Mouse (Mus musculus) MEL (cell line): ENCODE data around the gene Arl15. TPM values are rescaled to one million over a fixed set of nuclear protein-coding genes. Genes with fewer than 3 reads are reported as not detected.

Source experiments
- DNase-seq: peaks from one replicate; pipeline ENCODE4 v3.0.0; 2011; ENCODE audit warnings: low read depth, low spot score
- H3K27ac ChIP-seq: 2 replicates; pipeline ENCODE4 v1.5.1; 2012; ENCODE audit warnings: low read depth, mild to moderate bottlenecking, control low read depth, low read length, moderate library complexity; ENCODE audit not compliant: control insufficient read depth
- H3K27me3 ChIP-seq, 2 experiments: fragments of 150-350 bp in 1 of 2; sonication (generic) in 1 of 2; 2 replicates each; pipeline ENCODE4 v1.6.1; 2012; ENCODE audit warnings: low read length in 2 of 2, mild to moderate bottlenecking in 2 of 2, improper control_type of control experiment in 1 of 2, moderate library complexity in 1 of 2; ENCODE audit not compliant: insufficient read depth in 2 of 2, control insufficient read depth in 1 of 2
- H3K36me3 ChIP-seq, 2 experiments: 2 replicates each; pipeline ENCODE4 v1.6.1; 2012 to 2014; ENCODE audit warnings: low read length in 2 of 2, improper control_type of control experiment in 1 of 2, inconsistent platforms in 1 of 2, mild to moderate bottlenecking in 1 of 2; ENCODE audit not compliant: insufficient read depth in 2 of 2, control insufficient read depth in 1 of 2
- H3K4me1 ChIP-seq, 2 experiments: fragments of 150-350 bp in 1 of 2; sonication (generic) in 1 of 2; 2 replicates each; pipeline ENCODE4 v1.6.1; 2012; ENCODE audit warnings: low read length in 2 of 2, improper control_type of control experiment in 1 of 2, mild to moderate bottlenecking in 1 of 2; ENCODE audit not compliant: insufficient read depth in 2 of 2, control insufficient read depth in 1 of 2
- H3K4me3 ChIP-seq, 2 experiments: fragments of 150-350 bp in 1 of 2; sonication (generic) in 1 of 2; 2 replicates each; pipeline ENCODE4 v1.5.1; 2012; ENCODE audit warnings: low read depth in 2 of 2, low read length in 2 of 2, mild to moderate bottlenecking in 2 of 2, moderate library complexity in 2 of 2, control low read depth in 1 of 2, improper control_type of control experiment in 1 of 2; ENCODE audit not compliant: control insufficient read depth in 1 of 2, insufficient read depth in 1 of 2
- H3K79me2 ChIP-seq: 2 replicates; pipeline ENCODE4 v1.6.1; 2012; ENCODE audit warnings: mild to moderate bottlenecking, low read length, moderate library complexity; ENCODE audit not compliant: control insufficient read depth, poor library complexity, insufficient read depth
- H3K9ac ChIP-seq: 2 replicates; pipeline ENCODE4 v1.6.1; 2012; ENCODE audit warnings: low read depth, mild to moderate bottlenecking, control low read depth, low read length, moderate library complexity; ENCODE audit not compliant: control insufficient read depth, poor library complexity, severe bottlenecking
- H3K9me3 ChIP-seq: fragments of 150-350 bp; sonication (generic); replicated peaks from 2 replicates; pipeline ENCODE4 v1.6.1; 2012; ENCODE audit warnings: mild to moderate bottlenecking, low read length, improper control_type of control experiment, moderate library complexity; ENCODE audit not compliant: insufficient read depth
- BHLHE40 ChIP-seq: IDR thresholded peaks from 2 replicates; pipeline ENCODE4 v1.6.1; 2012; ENCODE audit warnings: low read depth, mild to moderate bottlenecking, inconsistent platforms, low read length, improper control_type of control experiment, borderline replicate concordance
- E2F4 ChIP-seq: IDR thresholded peaks from 2 replicates; pipeline ENCODE4 v1.6.1; 2011; ENCODE audit warnings: low read depth, low read length, improper control_type of control experiment, borderline replicate concordance
- ELF1 ChIP-seq: IDR thresholded peaks from 2 replicates; pipeline ENCODE4 v1.6.1; 2014; ENCODE audit warnings: low read depth, mild to moderate bottlenecking, inconsistent platforms, low read length, improper control_type of control experiment, moderate library complexity
- JUND ChIP-seq: IDR thresholded peaks from 2 replicates; pipeline ENCODE4 v1.6.1; 2011; ENCODE audit warnings: low read depth, mild to moderate bottlenecking, improper control_type of control experiment, low read length
- MAFK ChIP-seq: IDR thresholded peaks from 2 replicates; pipeline ENCODE4 v1.6.1; 2011; ENCODE audit warnings: low read depth, mild to moderate bottlenecking, low read length, improper control_type of control experiment, borderline replicate concordance
- MAZ ChIP-seq: IDR thresholded peaks from 2 replicates; pipeline ENCODE4 v1.6.1; 2012; ENCODE audit warnings: low read depth, mild to moderate bottlenecking, inconsistent platforms, low read length, improper control_type of control experiment
- MXI1 ChIP-seq: IDR thresholded peaks from 2 replicates; pipeline ENCODE4 v1.6.1; 2011; ENCODE audit warnings: mild to moderate bottlenecking, low read depth, low read length, improper control_type of control experiment
- MYB ChIP-seq: IDR thresholded peaks from 2 replicates; pipeline ENCODE4 v1.6.1; 2011; ENCODE audit warnings: mild to moderate bottlenecking, low read depth, low read length, improper control_type of control experiment
- NRF1 ChIP-seq: IDR thresholded peaks from 2 replicates; pipeline ENCODE4 v1.6.1; 2014; ENCODE audit warnings: low read depth, mild to moderate bottlenecking, inconsistent platforms, low read length, improper control_type of control experiment, moderate library complexity; ENCODE audit not compliant: poor library complexity, insufficient read depth, severe bottlenecking
- RAD21 ChIP-seq: IDR thresholded peaks from 2 replicates; pipeline ENCODE4 v1.6.1; 2011; ENCODE audit warnings: mild to moderate bottlenecking, low read depth, low read length, improper control_type of control experiment
- RCOR1 ChIP-seq: IDR thresholded peaks from 2 replicates; pipeline ENCODE4 v1.6.1; 2012; ENCODE audit warnings: low read depth, mild to moderate bottlenecking, inconsistent platforms, low read length, improper control_type of control experiment
- SIN3A ChIP-seq: IDR thresholded peaks from 2 replicates; pipeline ENCODE4 v1.6.1; 2012; ENCODE audit warnings: low read length, improper control_type of control experiment, inconsistent platforms
- TAL1 ChIP-seq: IDR thresholded peaks from 2 replicates; pipeline ENCODE4 v1.6.1; 2012; ENCODE audit warnings: mild to moderate bottlenecking, inconsistent platforms, low read length, moderate library complexity, mixed read lengths
- UBTF ChIP-seq: IDR thresholded peaks from 2 replicates; pipeline ENCODE4 v1.6.1; 2012; ENCODE audit warnings: low read depth, mild to moderate bottlenecking, inconsistent platforms, low read length, improper control_type of control experiment, moderate library complexity, borderline replicate concordance; ENCODE audit not compliant: insufficient read depth
- USF1 ChIP-seq: IDR thresholded peaks from 2 replicates; pipeline ENCODE4 v1.6.1; 2014; ENCODE audit warnings: low read depth, mild to moderate bottlenecking, inconsistent platforms, low read length, improper control_type of control experiment, moderate library complexity
- USF2 ChIP-seq, 2 experiments: IDR thresholded peaks; 2 replicates each; pipeline ENCODE4 v1.6.1; 2011 to 2012; ENCODE audit warnings: improper control_type of control experiment in 2 of 2, low read length in 2 of 2, borderline replicate concordance in 1 of 2, inconsistent platforms in 1 of 2, low read depth in 1 of 2, mild to moderate bottlenecking in 1 of 2; ENCODE audit not compliant: insufficient read depth in 1 of 2
- ZC3H11A ChIP-seq: IDR thresholded peaks from 2 replicates; pipeline ENCODE4 v1.6.1; 2012; ENCODE audit warnings: low read depth, mild to moderate bottlenecking, inconsistent platforms, low read length, improper control_type of control experiment
- polyA plus RNA-seq, 2 experiments: library from polyadenylated mRNA; stranded (reverse) in 1 of 2; unstranded in 1 of 2; fragments of >175 nt in 1 of 2; fragments of >200 nt in 1 of 2; gene quantifications; 2 replicates each; pipeline versions ENCODE4 v1.2.1 to v1.2.4; 2012; ENCODE audit warnings: low replicate concordance in 2 of 2, low read depth in 1 of 2; ENCODE audit not compliant: insufficient read length in 2 of 2, insufficient read depth in 1 of 2, missing spikeins in 1 of 2
- total RNA-seq: library from RNA; depleted of rRNA; stranded (reverse); fragments of 300-350 nt; gene quantifications from 2 replicates; pipeline ENCODE4 v1.2.3, GENCODE M21; 2012

Gene Arl15
- total and polyA plus RNA-seq, 3 experiments = 3.6 to 5.8 TPM; not detected in 1

GRCm38 (mm10) chr13:114156689-114157088 lies 362.4 kb downstream of the Arl15 start:
- no peak overlapping the region for H3K9ac ChIP-seq
- no peaks in the 10 kb centered on the region for H3K36me3 ChIP-seq

DNA sequence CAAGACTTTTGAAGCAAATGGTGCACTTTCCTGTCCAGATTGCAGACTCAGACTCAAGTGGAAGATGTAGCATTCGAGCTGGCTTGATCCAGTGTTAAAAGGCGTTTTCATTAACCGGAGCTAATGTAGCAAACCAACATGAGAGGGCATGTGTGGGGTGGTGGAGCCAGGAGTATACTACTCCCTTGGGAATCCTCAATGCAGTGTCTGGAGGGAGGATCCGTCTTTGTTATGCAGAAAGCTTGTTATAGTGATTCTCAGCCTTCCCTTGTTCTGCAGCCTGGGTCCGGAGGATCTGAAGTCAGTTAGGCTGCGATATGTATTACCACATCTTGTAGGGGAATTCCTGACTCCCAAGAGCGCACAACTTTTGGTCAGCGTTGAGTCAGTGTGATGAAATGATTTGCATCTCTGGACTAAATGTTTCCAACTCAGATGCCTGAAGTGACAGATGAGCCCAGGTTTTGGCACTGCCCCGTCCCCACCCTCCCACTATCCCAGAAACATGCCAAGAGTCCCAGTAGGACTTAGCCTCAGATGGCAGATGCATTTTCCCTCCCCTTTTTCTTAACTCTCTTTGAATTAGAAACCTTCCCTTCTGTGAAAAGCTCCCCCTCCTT lies 363.9 kb downstream of the Arl15 start:
- no peaks in the 10 kb centered on the region for H3K27me3 ChIP-seq
- no peak overlapping the region for H3K9ac ChIP-seq
- no peaks in the 10 kb centered on the region for H3K36me3 ChIP-seq
- H3K27ac ChIP-seq = no peak overlapping the region
- H3K4me1 ChIP-seq = no peaks in the 10 kb centered on the region
- no peaks in the 10 kb centered on the region for H3K79me2 ChIP-seq
- H3K4me3 ChIP-seq = no peak overlapping the region
- DNase-seq = no peak
- H3K9me3 ChIP-seq = no peaks in the 10 kb centered on the region
- TF ChIP-seq SIN3A = no peak
- no peak for TF ChIP-seq MYB
- no peak for TF ChIP-seq USF1
- no peak for TF ChIP-seq UBTF
- TF ChIP-seq JUND = no peak
- TF ChIP-seq MAFK = no peak
- no peak for TF ChIP-seq MXI1
- TF ChIP-seq ELF1 = no peak
- no peak for TF ChIP-seq ZC3H11A
- TF ChIP-seq RAD21 = no peak
- no peak for TF ChIP-seq E2F4

More at GRCm38 (mm10) chr13:114156689-114157088, 362.4 kb downstream of the Arl15 start:
- Histone ChIP-seq H3K9me3 (no peaks in the 10 kb centered on the region), H3K79me2 (no peaks in the 10 kb centered on the region), H3K27ac (no peak overlapping the region), H3K4me3 (no peak overlapping the region), H3K27me3 (no peaks in the 10 kb centered on the region), H3K4me1 (no peaks in the 10 kb centered on the region)
- TF ChIP-seq MAZ = no peak
- no peak for TF ChIP-seq NRF1
- TF ChIP-seq USF2 (IDR thresholded peaks at IDR 0.05; ENCODE audit: borderline replicate concordance in 1 of 2, insufficient read depth in 1 of 2, low read depth in 1 of 2, low read length in 2 of 2) = no peak
- no peak for TF ChIP-seq RCOR1
- no peak for TF ChIP-seq TAL1
- no peak for TF ChIP-seq UBTF
- no peak for TF ChIP-seq MAFK
- no peak for TF ChIP-seq BHLHE40
- DNase-seq = no peak
